Mouse (Mus musculus) CH12.LX (cell line): ENCODE data around the gene Gm14391. TPM values are rescaled to one million over a fixed set of nuclear protein-coding genes. Genes with fewer than 3 reads are reported as not detected.
"Not testable (repeated sequence)": the region's sequence is repeated elsewhere in the genome, so short reads cannot be mapped to it uniquely, and the experiment has no call there.

Source experiments
- DNase-seq: peaks from one replicate; pipeline ENCODE4 v3.0.0-alpha.2; 2013; ENCODE audit errors: extremely low read depth
- H3K27ac ChIP-seq: 2 replicates; pipeline ENCODE4 v1.5.1; 2012; ENCODE audit warnings: low read depth, mild to moderate bottlenecking, control low read depth, moderate library complexity; ENCODE audit not compliant: insufficient read depth
- H3K27me3 ChIP-seq: replicated peaks from 2 replicates; pipeline ENCODE3; 2012; ENCODE audit warnings: inconsistent platforms
- H3K36me3 ChIP-seq, 2 experiments: replicated peaks in 1 of 2; 2 replicates each; pipeline versions ENCODE3 to v1.6.1; 2012; ENCODE audit warnings: inconsistent platforms in 1 of 2, low read length in 1 of 2, mild to moderate bottlenecking in 1 of 2, mixed read lengths in 1 of 2, moderate library complexity in 1 of 2; ENCODE audit not compliant: control insufficient read depth in 1 of 2, insufficient read depth in 1 of 2
- H3K4me1 ChIP-seq, 2 experiments: 2 replicates each; pipeline ENCODE4 v1.6.1; 2012; ENCODE audit warnings: inconsistent platforms in 1 of 2, moderate library complexity in 1 of 2; ENCODE audit not compliant: insufficient read depth in 2 of 2, control insufficient read depth in 1 of 2
- H3K4me2 ChIP-seq: 2 replicates; pipeline ENCODE4 v1.6.1; 2012; ENCODE audit warnings: low read depth, mild to moderate bottlenecking, control low read depth; ENCODE audit not compliant: poor library complexity, insufficient read depth, severe bottlenecking
- H3K4me3 ChIP-seq, 3 experiments: fragments of 150-350 bp in 1 of 3; sonication (generic) in 1 of 3; replicated peaks in 1 of 3; 2 replicates each; pipeline versions ENCODE3 to v1.5.1; 2011 to 2012; ENCODE audit warnings: low read depth in 2 of 3, low read length in 2 of 3, mild to moderate bottlenecking in 2 of 3, moderate library complexity in 2 of 3, control low read depth in 1 of 3, improper control_type of control experiment in 1 of 3, inconsistent platforms in 1 of 3, mixed read lengths in 1 of 3; ENCODE audit not compliant: poor library complexity in 1 of 3
- H3K79me2 ChIP-seq: replicated peaks from 2 replicates; pipeline ENCODE4 v1.6.1; 2012; ENCODE audit warnings: mild to moderate bottlenecking, moderate library complexity; ENCODE audit not compliant: control insufficient read depth, poor library complexity, insufficient read depth, severe bottlenecking; ENCODE audit errors: extremely low read depth
- H3K9ac ChIP-seq: 2 replicates; pipeline ENCODE4 v1.6.1; 2012; ENCODE audit warnings: low read depth, mild to moderate bottlenecking, control low read depth, moderate library complexity; ENCODE audit not compliant: insufficient read depth
- H3K9me3 ChIP-seq: replicated peaks from 2 replicates; pipeline ENCODE3; 2012; ENCODE audit warnings: low read length, inconsistent platforms, mixed read lengths
- ETS1 ChIP-seq: conservative IDR thresholded peaks from 2 replicates; pipeline ENCODE4 v1.6.1; 2012; ENCODE audit warnings: low read depth, mild to moderate bottlenecking, inconsistent platforms, low read length, improper control_type of control experiment, moderate library complexity
- JUN ChIP-seq: IDR thresholded peaks from 2 replicates; pipeline ENCODE4 v1.6.1; 2011; ENCODE audit warnings: low read depth, mild to moderate bottlenecking, low read length, improper control_type of control experiment, moderate library complexity; ENCODE audit not compliant: insufficient read depth
- RAD21 ChIP-seq: IDR thresholded peaks from 2 replicates; pipeline ENCODE4 v1.6.1; 2011; ENCODE audit warnings: low read depth, mild to moderate bottlenecking, low read length, improper control_type of control experiment, moderate library complexity
- TBP ChIP-seq: conservative IDR thresholded peaks from 2 replicates; pipeline ENCODE4 v1.6.1; 2011; ENCODE audit warnings: low read depth, low read length, improper control_type of control experiment
- UBTF ChIP-seq: IDR thresholded peaks from 2 replicates; pipeline ENCODE4 v1.6.1; 2012; ENCODE audit warnings: low read depth, mild to moderate bottlenecking, inconsistent platforms, low read length, improper control_type of control experiment, moderate library complexity
- ZMIZ1 ChIP-seq: IDR thresholded peaks from 2 replicates; pipeline ENCODE4 v1.6.1; 2012; ENCODE audit warnings: low read depth, mild to moderate bottlenecking, inconsistent platforms, low read length, improper control_type of control experiment
- dilution Hi-C: fragments of 300-500 bp; cut with MboI; formaldehyde crosslinking; loops from 2 replicates; pipeline ENCODE4 v1.14.3; 2020; ENCODE audit warnings: low sequenced_read_pairs; ENCODE audit not compliant: extremely low pct_unique_long_range_greater_than_20kb, extremely low pct_ligation_motif_present
- in situ Hi-C: fragments of 300-500 bp; cut with MboI; formaldehyde crosslinking; loops from 3 replicates; pipeline ENCODE4 v1.14.3; 2019; ENCODE audit warnings: low sequenced_read_pairs, low pct_ligation_motif_present, low pct_unique_long_range_greater_than_20kb, mixed read lengths
- polyA plus RNA-seq: library from polyadenylated mRNA; unstranded; fragments of >175 nt; gene quantifications from 2 replicates; pipeline ENCODE4 v1.2.1, GENCODE M21; 2012; ENCODE audit warnings: low read depth; ENCODE audit not compliant: insufficient read length
- total RNA-seq, 2 experiments: library from RNA; depleted of rRNA; stranded (reverse); fragments of 300-350 nt in 1 of 2; fragments of >200 nt in 1 of 2; gene quantifications; 2 replicates each; pipeline ENCODE4 v1.2.3; 2012 to 2014

Gm14391 gene
- total and polyA plus RNA-seq, 3 experiments = 13.4 to 15.4 (median 15.2) TPM

- Histone ChIP-seq H3K9ac (no peak overlapping the region), H3K79me2 (peaks cover 15% of the 10 kb centered on the region), H3K27me3 (no peaks in the 10 kb centered on the region), H3K4me3 (no peak overlapping the region), H3K4me1 (peaks cover 5 to 14% of the 10 kb centered on the region in 2 experiments; a peak in 3 of 4 replicates), H3K27ac (no peak overlapping the region), H3K4me2 (no peak overlapping the region), H3K9me3 (no peaks in the 10 kb centered on the region), H3K36me3 (peaks cover 4 to 6% of the 10 kb centered on the region in 2 experiments)
- dilution Hi-C loops = no loop called here
- in situ Hi-C loops = no loop called here
- no peak for DNase-seq
- TF ChIP-seq ETS1 = no peak
- TF ChIP-seq JUN = no peak
- no peak for TF ChIP-seq UBTF
- no peak for TF ChIP-seq RAD21
- TF ChIP-seq TBP = no peak
- no peak for TF ChIP-seq ZMIZ1
Measured at GRCm38 (mm10) chr2:175172123-175172522, 34.6 kb downstream of the Gm14391 start.

GRCm38 (mm10) chr2:175166870-175167269 lies 39.8 kb downstream of the Gm14391 start:
- H3K27ac ChIP-seq, H3K36me3 ChIP-seq, H3K4me3 ChIP-seq, H3K9ac ChIP-seq, DNase-seq, H3K9me3 ChIP-seq, H3K4me2 ChIP-seq, dilution Hi-C loops, H3K4me1 ChIP-seq, in situ Hi-C loops, H3K79me2 ChIP-seq, H3K27me3 ChIP-seq: not testable (repeated sequence)

DNA sequence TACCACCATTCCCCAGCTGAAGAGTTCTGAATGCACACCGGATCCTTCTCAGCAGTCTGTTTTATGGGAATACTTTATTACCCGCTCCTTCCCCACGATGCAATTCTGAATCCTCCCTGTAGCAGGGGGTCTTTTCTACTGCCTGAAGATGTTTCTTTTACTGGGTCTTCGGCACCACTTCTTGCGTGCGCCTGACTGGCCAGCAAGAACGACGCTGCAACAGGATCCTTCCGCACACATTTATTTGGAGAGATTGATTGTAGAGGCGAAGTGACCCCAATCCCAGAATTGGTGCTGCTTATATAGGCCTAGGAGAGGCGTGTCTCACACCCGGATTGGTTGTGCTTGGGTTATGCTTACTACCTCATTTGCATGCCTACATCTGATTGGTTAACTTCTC lies 41.6 kb downstream of the Gm14391 start:
- H3K27ac ChIP-seq, H3K36me3 ChIP-seq, H3K79me2 ChIP-seq, DNase-seq, H3K9me3 ChIP-seq, in situ Hi-C loops, dilution Hi-C loops, H3K4me2 ChIP-seq, H3K4me3 ChIP-seq, H3K9ac ChIP-seq, H3K4me1 ChIP-seq, H3K27me3 ChIP-seq: not testable (repeated sequence)

GRCm38 (mm10) chr2:175161438-175161837 lies 45.3 kb downstream of the Gm14391 start:
- H3K9me3 ChIP-seq, in situ Hi-C loops, H3K79me2 ChIP-seq, H3K4me1 ChIP-seq, H3K27ac ChIP-seq, H3K9ac ChIP-seq, H3K36me3 ChIP-seq, H3K4me3 ChIP-seq, H3K4me2 ChIP-seq, dilution Hi-C loops, DNase-seq, H3K27me3 ChIP-seq: not testable (repeated sequence)
